Mouse (Mus musculus): ENCODE results near the gene D630045J12Rik. TPM values are rescaled to one million over a fixed set of nuclear protein-coding genes. Genes with fewer than 3 reads are reported as not detected.

Gene D630045J12Rik
- polyA plus RNA-seq, 1 experiment from 2014 or later: 0.13 TPM

GRCm38 (mm10) chr6:38122791-38123190, 131.0 kb downstream of the D630045J12Rik start:
- no peak for DNase-seq
- Histone ChIP-seq H3K4me2 (ENCODE audit: low read depth, low read length) (peak overlapping the region; percentile 19; the same call in 1 of the 2 replicates), H3K4me1 (ENCODE audit: insufficient read depth) (peaks cover 12% of the 10 kb centered on the region)

DNA sequence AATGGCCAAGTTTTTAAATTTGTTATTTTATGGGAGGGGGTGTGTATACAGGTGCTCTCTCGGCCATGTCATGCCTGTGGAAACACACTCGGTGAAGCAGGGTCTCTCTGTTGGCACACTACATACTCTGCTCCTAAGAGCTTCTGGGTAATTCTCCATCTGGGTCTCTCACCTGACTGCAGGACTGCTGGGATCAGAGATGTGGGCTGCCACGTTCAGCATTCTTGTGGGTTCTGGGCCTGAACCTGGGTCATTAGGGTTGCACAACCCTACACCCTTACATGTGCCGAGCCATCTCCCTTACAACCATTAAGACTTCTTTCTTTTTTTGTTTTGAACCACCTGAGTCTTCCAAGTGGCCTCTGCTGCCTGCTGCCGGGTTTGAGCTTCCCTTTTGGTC, 132.0 kb downstream of the D630045J12Rik start:
- H3K9me3 ChIP-seq (ENCODE audit: low read length): no peaks in the 10 kb centered on the region
- H3K36me3 ChIP-seq (replicated peaks; ENCODE audit: insufficient read depth, low read length): no peaks in the 10 kb centered on the region
- peak overlapping the region; percentile 74 for H3K27ac ChIP-seq (ENCODE audit: low read depth)
- H3K9ac ChIP-seq (replicated peaks): no peak overlapping the region
- H3K4me1 ChIP-seq (ENCODE audit: insufficient read depth): peaks cover 12% of the 10 kb centered on the region
- no peaks in the 10 kb centered on the region for H3K27me3 ChIP-seq (ENCODE audit: insufficient read depth, low read length)
- ATAC-seq (no peak), DNase-seq (no peak)
- H3K4me2 ChIP-seq (ENCODE audit: low read depth, low read length): peak overlapping the region; percentile 22; the same call in 1 of the 2 replicates
- TF ChIP-seq CTCF (IDR thresholded peaks at IDR 0.05; ENCODE audit: low read depth) (no peak), EP300 (IDR thresholded peaks at IDR 0.05; ENCODE audit: low read depth) (no peak)
- H3K4me3 ChIP-seq (ENCODE audit: low read depth, low read length): no peak overlapping the region
- 63% methylated on average over 5 of the region's 5 CpGs for WGBS (ENCODE audit: insufficient replicate concordance)

More at GRCm38 (mm10) chr6:38122791-38123190, 131.0 kb downstream of the D630045J12Rik start:
- ATAC-seq: no peak
- 56% methylated on average over 6 of the region's 6 CpGs for WGBS (ENCODE audit: insufficient replicate concordance)
- H3K27ac ChIP-seq (ENCODE audit: low read depth): peak overlapping the region; percentile 74
- TF ChIP-seq EP300 (IDR thresholded peaks at IDR 0.05; ENCODE audit: low read depth): no peak
- TF ChIP-seq CTCF (IDR thresholded peaks at IDR 0.05; ENCODE audit: low read depth): no peak
- H3K4me3 ChIP-seq (ENCODE audit: low read depth, low read length): no peak overlapping the region
- H3K9ac ChIP-seq (replicated peaks): no peak overlapping the region
- H3K27me3 ChIP-seq (ENCODE audit: insufficient read depth, low read length): no peaks in the 10 kb centered on the region
- H3K36me3 ChIP-seq (replicated peaks; ENCODE audit: insufficient read depth, low read length): no peaks in the 10 kb centered on the region
- no peaks in the 10 kb centered on the region for H3K9me3 ChIP-seq (ENCODE audit: low read length)

- Histone ChIP-seq H3K9ac (replicated peaks) (no peak overlapping the region), H3K4me3 (ENCODE audit: low read depth, low read length) (no peak overlapping the region), H3K4me2 (ENCODE audit: low read depth, low read length) (peak overlapping the region; percentile 46), H3K36me3 (replicated peaks; ENCODE audit: insufficient read depth, low read length) (no peaks in the 10 kb centered on the region), H3K27ac (ENCODE audit: low read depth) (peak overlapping the region; percentile 74), H3K4me1 (ENCODE audit: insufficient read depth) (peaks cover 12% of the 10 kb centered on the region), H3K27me3 (ENCODE audit: insufficient read depth, low read length) (no peaks in the 10 kb centered on the region), H3K9me3 (ENCODE audit: low read length) (no peaks in the 10 kb centered on the region)
- 52% methylated on average over 9 of the region's 9 CpGs for WGBS (ENCODE audit: insufficient replicate concordance)
- peak; percentile 95 for ATAC-seq
- peak; percentile 78 for TF ChIP-seq EP300 (IDR thresholded peaks at IDR 0.05; ENCODE audit: low read depth)
- no peak for TF ChIP-seq CTCF (IDR thresholded peaks at IDR 0.05; ENCODE audit: low read depth)
- peak; percentile 76 for DNase-seq
Measured at GRCm38 (mm10) chr6:38120681-38121371, 133.0 kb downstream of the D630045J12Rik start.

GRCm38 (mm10) chr6:38118341-38118740, 135.5 kb downstream of the D630045J12Rik start:
- H3K9ac ChIP-seq (replicated peaks): no peak overlapping the region
- H3K27ac ChIP-seq (ENCODE audit: low read depth): no peak overlapping the region
- ATAC-seq: no peak
- H3K27me3 ChIP-seq (ENCODE audit: insufficient read depth, low read length): no peaks in the 10 kb centered on the region
- DNase-seq: no peak
- H3K4me1 ChIP-seq (ENCODE audit: insufficient read depth): peaks cover 8% of the 10 kb centered on the region
- 71% methylated on average over 6 of the region's 6 CpGs for WGBS (ENCODE audit: insufficient replicate concordance)
- no peak overlapping the region for H3K4me2 ChIP-seq (ENCODE audit: low read depth, low read length)
- no peaks in the 10 kb centered on the region for H3K36me3 ChIP-seq (replicated peaks; ENCODE audit: insufficient read depth, low read length)
- no peaks in the 10 kb centered on the region for H3K9me3 ChIP-seq (ENCODE audit: low read length)
- H3K4me3 ChIP-seq (ENCODE audit: low read depth, low read length): no peak overlapping the region
- TF ChIP-seq CTCF (IDR thresholded peaks at IDR 0.05; ENCODE audit: low read depth): no peak
- no peak for TF ChIP-seq EP300 (IDR thresholded peaks at IDR 0.05; ENCODE audit: low read depth)

- H3K36me3 ChIP-seq (replicated peaks; ENCODE audit: insufficient read depth, low read length): no peaks in the 10 kb centered on the region
- no peak overlapping the region for H3K4me3 ChIP-seq (ENCODE audit: low read depth, low read length)
- 61% methylated on average over 4 of the region's 4 CpGs for WGBS (ENCODE audit: insufficient replicate concordance)
- H3K27me3 ChIP-seq (ENCODE audit: insufficient read depth, low read length): no peaks in the 10 kb centered on the region
- DNase-seq: no peak
- H3K9ac ChIP-seq (replicated peaks): no peak overlapping the region
- H3K4me1 ChIP-seq (ENCODE audit: insufficient read depth): 0 out of 2 replicates have a peak, but pooled peaks cover 3% of the 10 kb centered on the region
- no peak overlapping the region for H3K4me2 ChIP-seq (ENCODE audit: low read depth, low read length)
- no peak overlapping the region for H3K27ac ChIP-seq (ENCODE audit: low read depth)
- ATAC-seq: no peak
- TF ChIP-seq EP300 (IDR thresholded peaks at IDR 0.05; ENCODE audit: low read depth) (no peak), CTCF (IDR thresholded peaks at IDR 0.05; ENCODE audit: low read depth) (no peak)
- no peaks in the 10 kb centered on the region for H3K9me3 ChIP-seq (ENCODE audit: low read length)
Measured at GRCm38 (mm10) chr6:38116107-38116770, 137.6 kb downstream of the D630045J12Rik start.

DNA sequence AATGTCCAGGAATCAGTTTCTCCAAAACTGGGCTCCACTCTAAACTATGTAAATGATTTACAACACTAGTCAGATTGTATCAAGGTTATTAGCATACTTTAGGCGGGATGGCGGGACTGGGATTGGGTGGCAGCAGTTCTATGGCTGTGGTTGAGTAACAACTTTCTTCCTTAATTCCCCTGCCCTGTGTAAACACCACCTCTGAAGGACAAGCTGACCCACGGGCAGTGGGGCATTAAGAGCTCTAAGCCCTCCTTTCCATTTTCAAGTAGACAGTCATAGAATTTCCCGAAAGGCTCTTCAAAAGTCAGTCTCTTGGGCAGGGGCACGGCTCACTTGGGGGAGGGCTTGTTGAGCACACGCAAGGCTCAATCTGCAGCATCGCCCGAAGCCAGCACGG, 142.9 kb downstream of the D630045J12Rik start:
- Histone ChIP-seq H3K9me3 (ENCODE audit: low read length) (no peaks in the 10 kb centered on the region), H3K9ac (replicated peaks) (no peak overlapping the region), H3K27me3 (ENCODE audit: insufficient read depth, low read length) (no peaks in the 10 kb centered on the region), H3K4me3 (ENCODE audit: low read depth, low read length) (no peak overlapping the region), H3K4me2 (ENCODE audit: low read depth, low read length) (no peak overlapping the region), H3K27ac (ENCODE audit: low read depth) (no peak overlapping the region), H3K4me1 (ENCODE audit: insufficient read depth) (no peaks in the 10 kb centered on the region), H3K36me3 (replicated peaks; ENCODE audit: insufficient read depth, low read length) (no peaks in the 10 kb centered on the region)
- 66% methylated on average over 9 of the region's 9 CpGs for WGBS (ENCODE audit: insufficient replicate concordance)
- TF ChIP-seq EP300 (IDR thresholded peaks at IDR 0.05; ENCODE audit: low read depth) (no peak), CTCF (IDR thresholded peaks at IDR 0.05; ENCODE audit: low read depth) (no peak)
- DNase-seq (no peak), ATAC-seq (no peak)
